Mouse (Mus musculus): ENCODE data around the gene Gm4792. TPM values are rescaled to one million over a fixed set of nuclear protein-coding genes. Genes with fewer than 3 reads are reported as not detected.
A peak's percentile ranks its signal among the peaks of the same experiment; 100 is the strongest.

Gene Gm4792
- 0.74 TPM in 1 of 2 replicates, not detected in the other for polyA plus RNA-seq (2014; fragmentation: Nextera tagmentation; extraction: Ambion mirVana)

DNA sequence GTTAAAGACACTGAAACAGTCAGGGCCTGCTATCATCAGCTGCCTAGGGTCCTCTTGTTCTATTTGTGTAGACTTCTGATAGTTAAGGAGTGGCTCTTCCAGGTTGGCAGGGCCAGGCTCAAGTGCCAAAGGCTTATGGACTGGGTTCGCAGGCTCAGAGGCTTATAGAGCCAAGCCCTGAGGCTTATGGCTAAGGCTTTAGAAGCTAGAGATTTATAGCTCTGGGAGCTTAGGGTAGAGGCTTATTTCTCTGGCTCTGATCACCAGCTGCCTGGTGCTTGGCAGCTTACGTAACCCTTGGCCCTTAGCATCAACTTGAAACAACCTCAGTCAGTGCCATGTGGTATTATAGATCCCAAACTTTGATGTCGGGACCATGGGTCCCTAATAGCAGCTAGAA lies at the start of gene Gm4792:
Gene Gm4792, minus strand, starts transcription at position 233 of the 400 bp plus-strand sequence.
- H3K36me3 ChIP-seq (ENCODE audit: control insufficient read depth, insufficient read depth, low read length) = no peaks in the 10 kb centered on the region
- H3K27ac ChIP-seq (ENCODE audit: low read depth, low read length) = no peak within 1 kb of the TSS
- no peak for ATAC-seq (ENCODE audit: low read depth)
- H3K27me3 ChIP-seq (ENCODE audit: control insufficient read depth, insufficient read depth, low read length) = no peaks in the 10 kb centered on the region
- no peak within 1 kb of the TSS for H3K4me2 ChIP-seq (ENCODE audit: low read depth, low read length)
- H3K4me1 ChIP-seq (ENCODE audit: control insufficient read depth, insufficient read depth, low read length) = peaks cover 13% of the 10 kb centered on the region; the same call in 1 of the 2 replicates
- no peak within 1 kb of the TSS for H3K9ac ChIP-seq (replicated peaks; ENCODE audit: low read depth, low read length)
- 54% methylated on average over 3 of the region's 3 CpGs for WGBS
- H3K4me3 ChIP-seq (ENCODE audit: low read depth, low read length) = no peak within 1 kb of the TSS
- no peaks in the 10 kb centered on the region for H3K9me3 ChIP-seq (ENCODE audit: control insufficient read depth, low read length)

DNA sequence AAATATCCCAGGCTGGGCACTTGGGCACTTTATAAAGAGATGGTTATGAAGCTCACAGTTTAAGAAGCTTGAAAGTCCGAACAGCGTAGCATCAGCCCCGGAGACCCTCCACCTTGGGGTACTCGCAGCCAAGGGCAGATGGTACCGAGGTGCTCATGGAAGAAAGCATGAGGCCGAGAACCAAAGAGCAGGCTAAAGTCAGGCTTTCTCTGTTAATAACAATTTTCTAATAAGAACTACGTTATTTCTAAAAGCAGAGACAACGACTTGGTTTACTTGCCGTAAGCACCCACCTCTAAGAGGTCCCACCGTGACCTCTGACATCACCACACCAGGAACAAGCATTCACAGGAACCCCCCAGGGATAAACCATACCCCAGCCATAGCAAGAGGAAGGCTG lies 49.5 kb upstream of the Gm4792 start:
- WGBS = 98% methylated on average over 10 of the region's 10 CpGs
- no peak overlapping the region for H3K4me3 ChIP-seq (ENCODE audit: low read depth, low read length)
- no peak for ATAC-seq (ENCODE audit: low read depth)

GRCm38 (mm10) chr10:94347296-94347695 lies 48.8 kb upstream of the Gm4792 start:
- Histone ChIP-seq H3K4me2 (ENCODE audit: low read depth, low read length) (no peak overlapping the region), H3K9ac (replicated peaks; ENCODE audit: low read depth, low read length) (no peak overlapping the region), H3K36me3 (ENCODE audit: control insufficient read depth, insufficient read depth, low read length) (no peaks in the 10 kb centered on the region), H3K9me3 (ENCODE audit: control insufficient read depth, low read length) (no peaks in the 10 kb centered on the region), H3K27ac (ENCODE audit: low read depth, low read length) (no peak overlapping the region), H3K27me3 (ENCODE audit: control insufficient read depth, insufficient read depth, low read length) (no peaks in the 10 kb centered on the region), H3K4me3 (ENCODE audit: low read depth, low read length) (no peak overlapping the region), H3K4me1 (ENCODE audit: control insufficient read depth, insufficient read depth, low read length) (no peaks in the 10 kb centered on the region; the same call in 1 of the 2 replicates)
- WGBS = 74% methylated on average over 10 of the region's 10 CpGs
- no peak for ATAC-seq (ENCODE audit: low read depth)

More for the DNA sequence above, 49.5 kb upstream of the Gm4792 start:
- Histone ChIP-seq H3K9ac (replicated peaks; ENCODE audit: low read depth, low read length) (no peak overlapping the region), H3K36me3 (ENCODE audit: control insufficient read depth, insufficient read depth, low read length) (no peaks in the 10 kb centered on the region), H3K4me2 (ENCODE audit: low read depth, low read length) (no peak overlapping the region), H3K27ac (ENCODE audit: low read depth, low read length) (no peak overlapping the region), H3K4me1 (ENCODE audit: control insufficient read depth, insufficient read depth, low read length) (no peaks in the 10 kb centered on the region), H3K27me3 (ENCODE audit: control insufficient read depth, insufficient read depth, low read length) (no peaks in the 10 kb centered on the region), H3K9me3 (ENCODE audit: control insufficient read depth, low read length) (no peaks in the 10 kb centered on the region)

- Histone ChIP-seq H3K9ac (replicated peaks; ENCODE audit: low read depth, low read length) (no peak overlapping the region), H3K27ac (ENCODE audit: low read depth, low read length) (no peak overlapping the region), H3K27me3 (ENCODE audit: control insufficient read depth, insufficient read depth, low read length) (no peaks in the 10 kb centered on the region), H3K9me3 (ENCODE audit: control insufficient read depth, low read length) (no peaks in the 10 kb centered on the region), H3K4me1 (ENCODE audit: control insufficient read depth, insufficient read depth, low read length) (no peaks in the 10 kb centered on the region; the same call in 1 of the 2 replicates), H3K4me3 (ENCODE audit: low read depth, low read length) (no peak overlapping the region), H3K4me2 (ENCODE audit: low read depth, low read length) (no peak overlapping the region), H3K36me3 (ENCODE audit: control insufficient read depth, insufficient read depth, low read length) (no peaks in the 10 kb centered on the region)
- ATAC-seq (ENCODE audit: low read depth) = no peak
- WGBS = 93% methylated on average over 7 of the region's 7 CpGs
Observed at GRCm38 (mm10) chr10:94346596-94346995, 48.1 kb upstream of the Gm4792 start.

DNA sequence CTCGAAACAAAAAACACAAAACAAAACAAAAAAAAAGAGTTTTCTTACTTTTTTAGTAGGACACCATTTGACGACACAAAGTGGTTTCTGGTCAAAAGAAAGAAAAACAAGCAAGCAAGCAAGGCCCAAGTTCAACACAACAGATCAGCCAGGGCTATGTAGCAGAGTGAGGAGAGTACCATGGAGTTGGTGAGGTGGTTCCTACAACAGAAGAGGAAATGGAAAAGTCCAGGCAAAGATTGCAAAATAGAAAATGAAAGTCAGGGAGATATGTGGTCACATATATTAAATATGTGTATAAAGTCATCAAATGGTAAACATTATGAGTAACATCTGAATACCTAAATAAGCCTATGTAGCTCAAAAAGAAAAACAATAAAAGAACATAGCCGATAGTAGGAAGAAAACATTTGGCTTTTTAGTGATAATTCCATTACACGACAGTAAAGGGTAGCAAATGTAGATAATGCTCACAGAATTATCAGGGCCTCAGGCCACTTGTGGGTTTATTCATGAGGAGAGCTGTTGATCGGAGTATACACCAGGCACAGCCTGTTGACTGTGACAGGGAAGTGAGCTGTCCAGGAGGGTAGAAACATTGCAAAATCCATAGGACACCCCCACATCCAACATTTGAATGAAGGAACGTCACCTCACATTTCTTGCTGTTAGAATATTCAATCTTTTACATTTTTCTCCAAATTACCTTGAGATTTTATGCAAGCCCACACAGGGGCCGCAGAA lies 47.2 kb upstream of the Gm4792 start:
- Histone ChIP-seq H3K27me3 (ENCODE audit: control insufficient read depth, insufficient read depth, low read length) (no peaks in the 10 kb centered on the region), H3K9me3 (ENCODE audit: control insufficient read depth, low read length) (no peaks in the 10 kb centered on the region), H3K9ac (replicated peaks; ENCODE audit: low read depth, low read length) (no peak overlapping the region), H3K4me2 (ENCODE audit: low read depth, low read length) (no peak overlapping the region), H3K4me3 (ENCODE audit: low read depth, low read length) (no peak overlapping the region), H3K36me3 (ENCODE audit: control insufficient read depth, insufficient read depth, low read length) (no peaks in the 10 kb centered on the region), H3K4me1 (ENCODE audit: control insufficient read depth, insufficient read depth, low read length) (no peaks in the 10 kb centered on the region; the same call in 1 of the 2 replicates), H3K27ac (ENCODE audit: low read depth, low read length) (no peak overlapping the region)
- WGBS = 89% methylated on average over 7 of the region's 7 CpGs
- no peak for ATAC-seq (ENCODE audit: low read depth)

DNA sequence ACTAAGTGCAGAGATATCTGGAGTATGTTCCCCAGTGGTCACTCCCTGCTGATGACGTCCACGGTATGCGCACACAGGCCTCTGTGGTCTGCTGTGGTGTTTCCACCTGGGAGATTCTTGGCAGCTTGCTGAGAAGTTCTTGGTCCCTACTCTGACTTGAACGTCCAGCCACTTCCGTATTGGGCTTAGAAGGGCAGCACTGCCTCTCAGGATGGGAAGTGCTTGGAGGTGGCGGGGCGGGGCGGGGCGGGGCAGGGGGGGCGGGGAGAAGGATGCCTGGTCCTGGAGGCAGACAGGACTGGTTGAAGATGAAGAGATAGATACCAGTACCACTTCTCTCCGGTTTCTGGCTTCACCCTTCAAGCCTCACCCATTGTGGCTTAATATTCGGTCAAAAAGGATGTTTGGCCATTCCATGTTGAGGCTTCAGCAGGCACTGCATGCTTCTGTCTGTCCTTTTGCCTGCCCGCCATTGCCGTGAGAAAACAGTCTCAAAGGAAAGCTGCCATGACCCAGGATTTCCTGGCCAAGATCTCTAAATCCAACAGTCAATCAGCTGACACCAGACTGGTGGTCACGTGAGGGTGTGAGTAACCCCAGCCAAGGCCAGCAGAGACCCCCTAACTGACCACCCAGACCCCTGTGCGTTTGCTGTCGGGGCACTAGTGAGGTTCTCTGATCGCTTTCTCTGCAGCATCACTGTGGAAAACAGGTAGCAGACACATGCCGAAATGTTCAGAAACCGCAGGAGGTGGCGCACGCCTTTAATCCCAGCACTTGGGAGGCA lies 46.3 kb upstream of the Gm4792 start:
- Histone ChIP-seq H3K27ac (ENCODE audit: low read depth, low read length) (no peak overlapping the region), H3K9me3 (ENCODE audit: control insufficient read depth, low read length) (no peaks in the 10 kb centered on the region)
- WGBS = 52% methylated on average over 21 of the region's 22 CpGs

DNA sequence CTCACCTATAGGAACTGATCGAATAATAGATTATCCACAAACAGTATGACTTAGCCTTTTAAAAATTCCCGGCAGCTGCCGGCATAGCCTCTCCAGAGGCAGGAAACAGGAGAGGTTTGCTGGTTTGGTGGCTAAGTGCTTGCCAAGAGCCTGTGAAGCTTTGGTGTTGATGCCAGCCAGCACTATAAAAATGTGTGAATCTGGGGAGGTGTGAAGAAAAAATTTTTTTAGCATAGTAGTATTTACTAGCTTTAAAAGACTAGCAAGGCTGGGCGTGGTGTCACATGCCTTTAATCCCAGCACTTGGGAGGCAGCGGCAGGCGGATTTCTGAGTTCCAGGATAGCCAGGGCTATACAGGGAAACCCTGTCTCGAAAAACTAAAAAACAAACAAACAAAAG lies 45.1 kb upstream of the Gm4792 start:
- no peaks in the 10 kb centered on the region for H3K27me3 ChIP-seq (ENCODE audit: control insufficient read depth, insufficient read depth, low read length)
- H3K4me1 ChIP-seq (ENCODE audit: control insufficient read depth, insufficient read depth, low read length) = no peaks in the 10 kb centered on the region; the same call in 1 of the 2 replicates
- H3K4me3 ChIP-seq (ENCODE audit: low read depth, low read length) = no peak overlapping the region
- H3K4me2 ChIP-seq (ENCODE audit: low read depth, low read length) = no peak overlapping the region
- H3K27ac ChIP-seq (ENCODE audit: low read depth, low read length) = no peak overlapping the region
- H3K9ac ChIP-seq (replicated peaks; ENCODE audit: low read depth, low read length) = no peak overlapping the region
- no peaks in the 10 kb centered on the region for H3K9me3 ChIP-seq (ENCODE audit: control insufficient read depth, low read length)
- no peaks in the 10 kb centered on the region for H3K36me3 ChIP-seq (ENCODE audit: control insufficient read depth, insufficient read depth, low read length)
- ATAC-seq (ENCODE audit: low read depth) = no peak
- WGBS = 89% methylated on average over 7 of the region's 7 CpGs

More for the DNA sequence above, 46.3 kb upstream of the Gm4792 start:
- Histone ChIP-seq H3K4me1 (ENCODE audit: control insufficient read depth, insufficient read depth, low read length) (no peaks in the 10 kb centered on the region; the same call in 1 of the 2 replicates), H3K4me2 (ENCODE audit: low read depth, low read length) (no peak overlapping the region), H3K9ac (replicated peaks; ENCODE audit: low read depth, low read length) (no peak overlapping the region), H3K4me3 (ENCODE audit: low read depth, low read length) (no peak overlapping the region), H3K36me3 (ENCODE audit: control insufficient read depth, insufficient read depth, low read length) (no peaks in the 10 kb centered on the region), H3K27me3 (ENCODE audit: control insufficient read depth, insufficient read depth, low read length) (no peaks in the 10 kb centered on the region)
- ATAC-seq (ENCODE audit: low read depth) = no peak

DNA sequence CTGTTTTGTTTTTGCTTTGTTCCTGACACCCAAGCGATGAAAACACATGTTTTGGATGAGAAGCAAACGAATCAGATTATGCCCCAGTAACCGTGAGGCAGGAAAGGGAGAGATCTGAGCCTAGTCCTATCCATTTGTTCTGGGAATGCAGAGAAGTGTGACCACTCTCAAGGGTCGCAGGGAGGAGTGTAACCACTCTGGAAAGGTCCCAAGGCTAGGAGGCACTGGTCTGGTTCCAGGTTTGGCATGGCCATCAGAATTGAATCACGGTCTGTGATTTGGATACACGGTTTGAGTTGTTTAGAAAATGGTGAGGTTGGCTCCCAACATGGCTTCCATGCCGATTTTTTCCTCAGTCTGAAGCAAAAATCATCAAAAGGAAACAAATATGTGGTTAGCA lies 43.8 kb upstream of the Gm4792 start:
- Histone ChIP-seq H3K27me3 (ENCODE audit: control insufficient read depth, insufficient read depth, low read length) (no peaks in the 10 kb centered on the region), H3K4me2 (ENCODE audit: low read depth, low read length) (no peak overlapping the region), H3K36me3 (ENCODE audit: control insufficient read depth, insufficient read depth, low read length) (no peaks in the 10 kb centered on the region), H3K4me3 (ENCODE audit: low read depth, low read length) (no peak overlapping the region), H3K9me3 (ENCODE audit: control insufficient read depth, low read length) (no peaks in the 10 kb centered on the region), H3K9ac (replicated peaks; ENCODE audit: low read depth, low read length) (no peak overlapping the region), H3K4me1 (ENCODE audit: control insufficient read depth, insufficient read depth, low read length) (no peaks in the 10 kb centered on the region; the same call in 1 of the 2 replicates), H3K27ac (ENCODE audit: low read depth, low read length) (0 out of 2 replicates have a peak overlapping the region, but pooled peaks have one; percentile 34)
- no peak for ATAC-seq (ENCODE audit: low read depth)
- 79% methylated on average over 7 of the region's 7 CpGs for WGBS

- no peaks in the 10 kb centered on the region for H3K36me3 ChIP-seq (ENCODE audit: control insufficient read depth, insufficient read depth, low read length)
- ATAC-seq (ENCODE audit: low read depth) = no peak
- no peak overlapping the region for H3K4me2 ChIP-seq (ENCODE audit: low read depth, low read length)
- H3K9me3 ChIP-seq (ENCODE audit: control insufficient read depth, low read length) = no peaks in the 10 kb centered on the region
- H3K27ac ChIP-seq (ENCODE audit: low read depth, low read length) = peak overlapping the region; percentile 34; the same call in 1 of the 2 replicates
- 71% methylated on average over 17 of the region's 17 CpGs for WGBS
- H3K9ac ChIP-seq (replicated peaks; ENCODE audit: low read depth, low read length) = peak overlapping the region; percentile 34; the same call in 1 of the 2 replicates
- H3K4me3 ChIP-seq (ENCODE audit: low read depth, low read length) = no peak overlapping the region
- H3K4me1 ChIP-seq (ENCODE audit: control insufficient read depth, insufficient read depth, low read length) = no peaks in the 10 kb centered on the region; the same call in 1 of the 2 replicates
- H3K27me3 ChIP-seq (ENCODE audit: control insufficient read depth, insufficient read depth, low read length) = no peaks in the 10 kb centered on the region
Observed at GRCm38 (mm10) chr10:94341501-94341900, 43.0 kb upstream of the Gm4792 start.
